Mouse (Mus musculus): ENCODE measurements at regions not wholly inside any gene's neighbourhood (a gene's known extent, or its start where the extent isn't known, plus 50 kb on each side); places are given as distances from the start of the nearest gene placed in this dataset.

GRCm38 (mm10) chr1:150026188-150026587 is 65.1 kb upstream of the Pla2g4a start:
- no peaks in the 10 kb centered on the region for H3K4me1 ChIP-seq (ENCODE audit: control insufficient read depth in 2 of 2, insufficient read depth in 2 of 2, low read length in 2 of 2, poor library complexity in 1 of 2)
- H3K4me3 ChIP-seq (ENCODE audit: insufficient read depth in 1 of 2, low read depth in 1 of 2, low read length in 2 of 2, poor library complexity in 1 of 2, severe bottlenecking in 1 of 2): no peak overlapping the region
- H3K27ac ChIP-seq (ENCODE audit: insufficient read depth, low read depth, low read length, poor library complexity, severe bottlenecking): no peak overlapping the region
- in situ Hi-C loops (cut with MboI; ENCODE audit: low sequenced_read_pairs in 2 of 2, unreplicated experiment in 2 of 2): no loop called here
- no peaks in the 10 kb centered on the region for H3K36me3 ChIP-seq (ENCODE audit: control insufficient read depth, insufficient read depth, low read length, poor library complexity, severe bottlenecking)
- H3K9ac ChIP-seq (ENCODE audit: insufficient read depth, low read depth, low read length, poor library complexity, severe bottlenecking): no peak overlapping the region
- TF ChIP-seq ZC3H11A (IDR thresholded peaks at IDR 0.05; ENCODE audit: borderline replicate concordance, low read depth, low read length) (no peak), HCFC1 (IDR thresholded peaks at IDR 0.05; ENCODE audit: borderline replicate concordance, insufficient read depth, low read length) (no peak), ZNF384 (IDR thresholded peaks at IDR 0.05; ENCODE audit: low read depth, low read length) (no peak), MAFK (IDR thresholded peaks at IDR 0.05; ENCODE audit: insufficient read depth, low read depth, low read length) (peak; percentile 80)
- H3K9me3 ChIP-seq (ENCODE audit: control insufficient read depth, insufficient read depth, low read depth, low read length): no peaks in the 10 kb centered on the region; the same call in 1 of the 2 replicates
- DNase-seq (ENCODE audit: low read depth, low spot score): no peak

- no peak for TF ChIP-seq ZNF384 (IDR thresholded peaks at IDR 0.05; ENCODE audit: low read depth, low read length)
- TF ChIP-seq CHD2 (IDR thresholded peaks at IDR 0.05; ENCODE audit: low read depth, low read length): no peak
- no peak for TF ChIP-seq MAFK (IDR thresholded peaks at IDR 0.05; ENCODE audit: insufficient read depth, low read depth, low read length)
- TF ChIP-seq ZC3H11A (IDR thresholded peaks at IDR 0.05; ENCODE audit: borderline replicate concordance, low read depth, low read length): no peak
- TF ChIP-seq HCFC1 (IDR thresholded peaks at IDR 0.05; ENCODE audit: borderline replicate concordance, insufficient read depth, low read length): no peak
- Histone ChIP-seq H3K27ac (ENCODE audit: insufficient read depth, low read depth, low read length, poor library complexity, severe bottlenecking) (no peak overlapping the region), H3K9ac (ENCODE audit: insufficient read depth, low read depth, low read length, poor library complexity, severe bottlenecking) (no peak overlapping the region), H3K4me1 (ENCODE audit: control insufficient read depth in 2 of 2, insufficient read depth in 2 of 2, low read length in 2 of 2, poor library complexity in 1 of 2) (no peaks in the 10 kb centered on the region), H3K4me3 (ENCODE audit: insufficient read depth in 1 of 2, low read depth in 1 of 2, low read length in 2 of 2, poor library complexity in 1 of 2, severe bottlenecking in 1 of 2) (no peak overlapping the region), H3K36me3 (ENCODE audit: control insufficient read depth, insufficient read depth, low read length, poor library complexity, severe bottlenecking) (no peaks in the 10 kb centered on the region), H3K9me3 (ENCODE audit: control insufficient read depth, insufficient read depth, low read depth, low read length) (no peaks in the 10 kb centered on the region)
- in situ Hi-C loops (cut with MboI; ENCODE audit: low sequenced_read_pairs in 2 of 2, unreplicated experiment in 2 of 2): no loop called here
- DNase-seq (ENCODE audit: low read depth, low spot score): no peak
Measured at GRCm38 (mm10) chr1:150015201-150015600, 54.1 kb upstream of the Pla2g4a start.

DNA sequence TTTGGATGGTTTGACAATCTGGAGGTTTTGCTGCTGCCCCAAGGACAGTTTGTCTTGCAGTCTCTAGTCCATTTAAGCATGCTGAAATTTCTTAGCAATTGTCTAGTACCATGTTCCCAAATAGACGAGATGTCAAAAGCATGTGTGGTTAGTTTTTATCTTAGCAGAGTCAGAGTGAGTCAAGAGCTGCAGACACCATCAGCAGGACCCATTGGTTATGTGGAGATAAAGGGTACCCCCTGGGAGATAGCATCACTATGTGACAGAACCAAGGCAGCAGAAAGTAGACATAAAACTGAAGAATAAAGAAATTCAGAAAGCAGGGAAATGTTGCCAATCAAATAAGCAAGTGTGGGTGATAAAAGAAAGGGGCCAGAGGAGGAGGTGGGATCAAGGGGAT is 51.4 kb upstream of the Pla2g4a start:
- Histone ChIP-seq H3K4me3 (ENCODE audit: insufficient read depth in 1 of 2, low read depth in 1 of 2, low read length in 2 of 2, poor library complexity in 1 of 2, severe bottlenecking in 1 of 2) (no peak overlapping the region), H3K36me3 (ENCODE audit: control insufficient read depth, insufficient read depth, low read length, poor library complexity, severe bottlenecking) (no peaks in the 10 kb centered on the region), H3K4me1 (ENCODE audit: control insufficient read depth in 2 of 2, insufficient read depth in 2 of 2, low read length in 2 of 2, poor library complexity in 1 of 2) (no peaks in the 10 kb centered on the region), H3K9ac (ENCODE audit: insufficient read depth, low read depth, low read length, poor library complexity, severe bottlenecking) (no peak overlapping the region), H3K9me3 (ENCODE audit: control insufficient read depth, insufficient read depth, low read depth, low read length) (no peaks in the 10 kb centered on the region), H3K27ac (ENCODE audit: insufficient read depth, low read depth, low read length, poor library complexity, severe bottlenecking) (no peak overlapping the region)
- TF ChIP-seq MAFK (IDR thresholded peaks at IDR 0.05; ENCODE audit: insufficient read depth, low read depth, low read length) (no peak), HCFC1 (IDR thresholded peaks at IDR 0.05; ENCODE audit: borderline replicate concordance, insufficient read depth, low read length) (no peak), CHD2 (IDR thresholded peaks at IDR 0.05; ENCODE audit: low read depth, low read length) (no peak), ZC3H11A (IDR thresholded peaks at IDR 0.05; ENCODE audit: borderline replicate concordance, low read depth, low read length) (no peak), ZNF384 (IDR thresholded peaks at IDR 0.05; ENCODE audit: low read depth, low read length) (no peak)
- in situ Hi-C loops (cut with MboI; ENCODE audit: low sequenced_read_pairs in 2 of 2, unreplicated experiment in 2 of 2): no loop called here
- DNase-seq (ENCODE audit: low read depth, low spot score): no peak
